Mouse (Mus musculus): ENCODE data around the gene Gm15293. TPM values are rescaled to one million over a fixed set of nuclear protein-coding genes. Genes with fewer than 3 reads are reported as not detected.
"Not testable (repeated sequence)": the region's sequence is repeated elsewhere in the genome, so short reads cannot be mapped to it uniquely, and the experiment has no call there.

The Gm15293 gene
- total RNA-seq (2012; rRNA removed) (not detected in 2 replicates), total RNA-seq (2014; rRNA removed) (not detected in 2 replicates), polyA plus RNA-seq (2012; ENCODE audit: insufficient read length, low read depth) (not detected in 2 replicates)

- H3K27me3 ChIP-seq (replicated peaks); H3K27ac ChIP-seq (ENCODE audit: insufficient read depth, low read depth); H3K36me3 ChIP-seq (replicated peaks in 1 of 2; ENCODE audit: control insufficient read depth in 1 of 2, insufficient read depth in 1 of 2, low read length in 1 of 2); H3K9me3 ChIP-seq (replicated peaks; ENCODE audit: low read length); H3K79me2 ChIP-seq (replicated peaks; ENCODE audit: control insufficient read depth, extremely low read depth, insufficient read depth, poor library complexity, severe bottlenecking); in situ Hi-C loops (cut with MboI; ENCODE audit: low pct_ligation_motif_present, low pct_unique_long_range_greater_than_20kb, low sequenced_read_pairs); dilution Hi-C loops (cut with MboI; ENCODE audit: extremely low pct_ligation_motif_present, extremely low pct_unique_long_range_greater_than_20kb, low sequenced_read_pairs); DNase-seq (ENCODE audit: extremely low read depth); H3K4me2 ChIP-seq (ENCODE audit: insufficient read depth, low read depth, poor library complexity, severe bottlenecking); H3K9ac ChIP-seq (ENCODE audit: insufficient read depth, low read depth); H3K4me1 ChIP-seq (ENCODE audit: control insufficient read depth in 1 of 2, insufficient read depth in 2 of 2); H3K4me3 ChIP-seq (replicated peaks in 1 of 3; ENCODE audit: low read depth in 2 of 3, low read length in 2 of 3, poor library complexity in 1 of 3): not testable (repeated sequence)
Measured at GRCm38 (mm10) chr8:21201261-21201660, at the start of gene Gm15293. TSS of gene Gm15293 (plus strand) at chr8:21201561.

- H3K4me2 ChIP-seq (ENCODE audit: insufficient read depth, low read depth, poor library complexity, severe bottlenecking); H3K27me3 ChIP-seq (replicated peaks); H3K79me2 ChIP-seq (replicated peaks; ENCODE audit: control insufficient read depth, extremely low read depth, insufficient read depth, poor library complexity, severe bottlenecking); H3K9me3 ChIP-seq (replicated peaks; ENCODE audit: low read length); dilution Hi-C loops (cut with MboI; ENCODE audit: extremely low pct_ligation_motif_present, extremely low pct_unique_long_range_greater_than_20kb, low sequenced_read_pairs); H3K4me1 ChIP-seq (ENCODE audit: control insufficient read depth in 1 of 2, insufficient read depth in 2 of 2); H3K27ac ChIP-seq (ENCODE audit: insufficient read depth, low read depth); H3K36me3 ChIP-seq (replicated peaks in 1 of 2; ENCODE audit: control insufficient read depth in 1 of 2, insufficient read depth in 1 of 2, low read length in 1 of 2); DNase-seq (ENCODE audit: extremely low read depth); H3K4me3 ChIP-seq (replicated peaks in 1 of 3; ENCODE audit: low read depth in 2 of 3, low read length in 2 of 3, poor library complexity in 1 of 3); H3K9ac ChIP-seq (ENCODE audit: insufficient read depth, low read depth); in situ Hi-C loops (cut with MboI; ENCODE audit: low pct_ligation_motif_present, low pct_unique_long_range_greater_than_20kb, low sequenced_read_pairs): not testable (repeated sequence)
Measured at GRCm38 (mm10) chr8:21161977-21162376, 39.4 kb upstream of the Gm15293 start, which contains the start of gene Defa22. TSS of gene Defa22 (plus strand) at chr8:21162277.

- dilution Hi-C loops (cut with MboI; ENCODE audit: extremely low pct_ligation_motif_present, extremely low pct_unique_long_range_greater_than_20kb, low sequenced_read_pairs), result not testable (repeated sequence)
Measured at GRCm38 (mm10) chr8:21191314-21191713, 10.0 kb upstream of the Gm15293 start, which contains the start of gene Defa31. TSS of gene Defa31 (plus strand) at chr8:21191614.

More at GRCm38 (mm10) chr8:21191314-21191713, 10.0 kb upstream of the Gm15293 start, which contains the start of gene Defa31:
- in situ Hi-C loops (cut with MboI; ENCODE audit: low pct_ligation_motif_present, low pct_unique_long_range_greater_than_20kb, low sequenced_read_pairs); H3K36me3 ChIP-seq (replicated peaks in 1 of 2; ENCODE audit: control insufficient read depth in 1 of 2, insufficient read depth in 1 of 2, low read length in 1 of 2); DNase-seq (ENCODE audit: extremely low read depth); H3K27ac ChIP-seq (ENCODE audit: insufficient read depth, low read depth); H3K9ac ChIP-seq (ENCODE audit: insufficient read depth, low read depth); H3K4me2 ChIP-seq (ENCODE audit: insufficient read depth, low read depth, poor library complexity, severe bottlenecking); H3K4me1 ChIP-seq (ENCODE audit: control insufficient read depth in 1 of 2, insufficient read depth in 2 of 2); H3K9me3 ChIP-seq (replicated peaks; ENCODE audit: low read length); H3K79me2 ChIP-seq (replicated peaks; ENCODE audit: control insufficient read depth, extremely low read depth, insufficient read depth, poor library complexity, severe bottlenecking); H3K27me3 ChIP-seq (replicated peaks); H3K4me3 ChIP-seq (replicated peaks in 1 of 3; ENCODE audit: low read depth in 2 of 3, low read length in 2 of 3, poor library complexity in 1 of 3): not testable (repeated sequence)

Other genes with a start within 250 kb of the Gm15293 start
- not detected in 2 replicates for gene Defa21, start 176.0 kb upstream of the Gm15293 start, total RNA-seq (2012; rRNA removed)
- gene Defa21, start 176.0 kb upstream of the Gm15293 start, total RNA-seq (2014; rRNA removed), result not detected in 2 replicates
- gene Defa21, start 176.0 kb upstream of the Gm15293 start, polyA plus RNA-seq (2012; ENCODE audit: insufficient read length, low read depth), result not detected in 2 replicates
- not detected in 2 replicates for gene Defa23, start 146.5 kb upstream of the Gm15293 start, total RNA-seq (2012; rRNA removed)
- gene Defa23, start 146.5 kb upstream of the Gm15293 start, total RNA-seq (2014; rRNA removed), result not detected in 2 replicates
- not detected in 2 replicates for gene Defa23, start 146.5 kb upstream of the Gm15293 start, polyA plus RNA-seq (2012; ENCODE audit: insufficient read length, low read depth)
- not detected in 2 replicates for gene Defa35, start 136.5 kb upstream of the Gm15293 start, total RNA-seq (2012; rRNA removed)
- not detected in 2 replicates for gene Defa35, start 136.5 kb upstream of the Gm15293 start, total RNA-seq (2014; rRNA removed)
- not detected in 2 replicates for gene Defa35, start 136.5 kb upstream of the Gm15293 start, polyA plus RNA-seq (2012; ENCODE audit: insufficient read length, low read depth)
- gene Defa25, start 117.1 kb upstream of the Gm15293 start, total RNA-seq (2012; rRNA removed), result not detected in 2 replicates
- not detected in 2 replicates for gene Defa25, start 117.1 kb upstream of the Gm15293 start, total RNA-seq (2014; rRNA removed)
- not detected in 2 replicates for gene Defa25, start 117.1 kb upstream of the Gm15293 start, polyA plus RNA-seq (2012; ENCODE audit: insufficient read length, low read depth)
- gene Gm14851, start 105.5 kb upstream of the Gm15293 start, total RNA-seq (2012; rRNA removed), result not detected in 2 replicates
- gene Gm14851, start 105.5 kb upstream of the Gm15293 start, total RNA-seq (2014; rRNA removed), result not detected in 2 replicates
- not detected in 2 replicates for gene Gm14851, start 105.5 kb upstream of the Gm15293 start, polyA plus RNA-seq (2012; ENCODE audit: insufficient read length, low read depth)
- gene Defa30, start 66.9 kb upstream of the Gm15293 start, total RNA-seq (2012; rRNA removed), result not detected in 2 replicates
- not detected in 2 replicates for gene Defa30, start 66.9 kb upstream of the Gm15293 start, total RNA-seq (2014; rRNA removed)
- not detected in 2 replicates for gene Defa30, start 66.9 kb upstream of the Gm15293 start, polyA plus RNA-seq (2012; ENCODE audit: insufficient read length, low read depth)
- not detected in 2 replicates for gene Defa22, start 39.3 kb upstream of the Gm15293 start, total RNA-seq (2012; rRNA removed)
- gene Defa22, start 39.3 kb upstream of the Gm15293 start, total RNA-seq (2014; rRNA removed), result not detected in 2 replicates
- not detected in 2 replicates for gene Defa22, start 39.3 kb upstream of the Gm15293 start, polyA plus RNA-seq (2012; ENCODE audit: insufficient read length, low read depth)
- gene Defa31, start 9.9 kb upstream of the Gm15293 start, total RNA-seq (2012; rRNA removed), result not detected in 2 replicates
- not detected in 2 replicates for gene Defa31, start 9.9 kb upstream of the Gm15293 start, total RNA-seq (2014; rRNA removed)
- not detected in 2 replicates for gene Defa31, start 9.9 kb upstream of the Gm15293 start, polyA plus RNA-seq (2012; ENCODE audit: insufficient read length, low read depth)
- gene Gm15292, start 48.2 kb downstream of the Gm15293 start, total RNA-seq (2012; rRNA removed), result not detected in 2 replicates
- not detected in 2 replicates for gene Gm15292, start 48.2 kb downstream of the Gm15293 start, total RNA-seq (2014; rRNA removed)
- not detected in 2 replicates for gene Gm15292, start 48.2 kb downstream of the Gm15293 start, polyA plus RNA-seq (2012; ENCODE audit: insufficient read length, low read depth)
- not detected in 2 replicates for gene Defa27, start 114.0 kb downstream of the Gm15293 start, total RNA-seq (2012; rRNA removed)
- gene Defa27, start 114.0 kb downstream of the Gm15293 start, total RNA-seq (2014; rRNA removed), result not detected in 2 replicates
- gene Defa27, start 114.0 kb downstream of the Gm15293 start, polyA plus RNA-seq (2012; ENCODE audit: insufficient read length, low read depth), result not detected in 2 replicates
- not detected in 2 replicates for gene Defa29, start 125.5 kb downstream of the Gm15293 start, total RNA-seq (2012; rRNA removed)
- gene Defa29, start 125.5 kb downstream of the Gm15293 start, total RNA-seq (2014; rRNA removed), result not detected in 2 replicates
- gene Defa29, start 125.5 kb downstream of the Gm15293 start, polyA plus RNA-seq (2012; ENCODE audit: insufficient read length, low read depth), result not detected in 2 replicates
- not detected in 2 replicates for gene Defa2, start 177.0 kb downstream of the Gm15293 start, total RNA-seq (2012; rRNA removed)
- gene Defa2, start 177.0 kb downstream of the Gm15293 start, total RNA-seq (2014; rRNA removed), result not detected in 2 replicates
- gene Defa2, start 177.0 kb downstream of the Gm15293 start, polyA plus RNA-seq (2012; ENCODE audit: insufficient read length, low read depth), result not detected in 2 replicates
- gene Defa33, start 190.2 kb downstream of the Gm15293 start, total RNA-seq (2012; rRNA removed), result not detected in 2 replicates
- gene Defa33, start 190.2 kb downstream of the Gm15293 start, total RNA-seq (2014; rRNA removed), result not detected in 2 replicates
- not detected in 2 replicates for gene Defa33, start 190.2 kb downstream of the Gm15293 start, polyA plus RNA-seq (2012; ENCODE audit: insufficient read length, low read depth)
- not detected in 2 replicates for gene Defa36, start 225.8 kb downstream of the Gm15293 start, total RNA-seq (2012; rRNA removed)
- gene Defa36, start 225.8 kb downstream of the Gm15293 start, total RNA-seq (2014; rRNA removed), result not detected in 2 replicates
- gene Defa36, start 225.8 kb downstream of the Gm15293 start, polyA plus RNA-seq (2012; ENCODE audit: insufficient read length, low read depth), result not detected in 2 replicates